Mouse (Mus musculus) stomach, postnatal 0 days (tissue): ENCODE results near the gene Pakap. TPM values are rescaled to one million over a fixed set of nuclear protein-coding genes. Genes with fewer than 3 reads are reported as not detected.

ENCODE experiments used
- ATAC-seq: fragments of 200-750 bp; cut with Nextera tagmentation; 2 replicates; pipeline ENCODE4 v1.8.0; 2017; ENCODE audit not compliant: low FRiP score, low TSS enrichment
- DNase-seq: peaks from one replicate; pipeline ENCODE4 v3.0.0-alpha.2; 2016; ENCODE audit warnings: low spot score
- H3K27ac ChIP-seq: fragments of 300-500 bp; sonication (generic); replicated peaks from 2 replicates; pipeline ENCODE4 v1.5.1; 2014; ENCODE audit warnings: mild to moderate bottlenecking, control low read depth
- H3K27me3 ChIP-seq: fragments of 300-500 bp; sonication (generic); 2 replicates; pipeline ENCODE4 v1.6.1; 2014; ENCODE audit warnings: low read length; ENCODE audit not compliant: control insufficient read depth, insufficient read depth
- H3K36me3 ChIP-seq: fragments of 300-500 bp; sonication (generic); 2 replicates; pipeline ENCODE4 v1.6.1; 2014; ENCODE audit warnings: low read length, mixed read lengths; ENCODE audit not compliant: control insufficient read depth, insufficient read depth
- H3K4me1 ChIP-seq: fragments of 300-500 bp; sonication (generic); replicated peaks from 2 replicates; pipeline ENCODE4 v1.6.1; 2014; ENCODE audit warnings: antibody characterized with exemption; ENCODE audit not compliant: control insufficient read depth, insufficient read depth
- H3K4me2 ChIP-seq: fragments of 300-500 bp; sonication (generic); replicated peaks from 2 replicates; pipeline ENCODE4 v1.6.1; 2014; ENCODE audit warnings: low read depth, mild to moderate bottlenecking, control low read depth, moderate library complexity
- H3K4me3 ChIP-seq: fragments of 300-500 bp; sonication (generic); 2 replicates; pipeline ENCODE4 v1.5.1; 2014; ENCODE audit warnings: low read depth, low read length, control low read depth
- H3K9ac ChIP-seq: fragments of 300-500 bp; sonication (generic); 2 replicates; pipeline ENCODE4 v1.6.1; 2014; ENCODE audit warnings: mild to moderate bottlenecking, low read length, control low read depth, mixed read lengths
- H3K9me3 ChIP-seq: fragments of 300-500 bp; sonication (generic); 2 replicates; pipeline ENCODE4 v1.6.1; 2016; ENCODE audit warnings: low read length; ENCODE audit not compliant: control insufficient read depth
- CTCF ChIP-seq: IDR thresholded peaks from 2 replicates; pipeline ENCODE4 v1.5.1; 2016; ENCODE audit warnings: antibody characterized with exemption, low read depth, mild to moderate bottlenecking, moderate library complexity
- EP300 ChIP-seq: optimal IDR thresholded peaks from 2 replicates; pipeline ENCODE3; 2016; ENCODE audit warnings: antibody characterized with exemption
- WGBS: fragments of 180-500 bp; shearing (Covaris S2); extraction: QIAGEN DNeasy Blood & Tissue Kit; methylation state at CpG from one replicate; pipeline ENCODE4 v1.1.7; 2014; 5-methylcytosine and 5-hydroxymethylcytosine counted together
- polyA plus RNA-seq: library from polyadenylated mRNA; unstranded; fragments of >200 nt; fragmentation: Nextera tagmentation; extraction: Ambion mirVana; gene quantifications from 2 replicates; pipeline ENCODE4 v1.2.1, GENCODE M21; 2015

The Pakap gene
- polyA plus RNA-seq, 1 experiment from 2014 or later = 12.2 TPM

- Histone ChIP-seq H3K4me3 (peak overlapping the region; percentile 45), H3K9ac (peak overlapping the region; percentile 65), H3K36me3 (peaks cover 2% of the 10 kb centered on the region; the same call in 1 of the 2 replicates), H3K27me3 (no peaks in the 10 kb centered on the region), H3K4me1 (peaks cover 6% of the 10 kb centered on the region), H3K9me3 (no peaks in the 10 kb centered on the region), H3K27ac (peak overlapping the region; percentile 91), H3K4me2 (peak overlapping the region; percentile 57)
- 31% methylated on average over 12 of the region's 12 CpGs for WGBS
- no peak for TF ChIP-seq EP300
- no peak for TF ChIP-seq CTCF
- ATAC-seq (no peak), DNase-seq (no peak)
Observed at GRCm38 (mm10) chr4:57845541-57846210, 277.7 kb downstream of the Pakap start.

GRCm38 (mm10) chr4:57846381-57846990 lies 278.5 kb downstream of the Pakap start:
- Histone ChIP-seq H3K4me2 (peak overlapping the region; percentile 57), H3K36me3 (peaks cover 2% of the 10 kb centered on the region; the same call in 1 of the 2 replicates), H3K4me1 (peaks cover 9% of the 10 kb centered on the region), H3K9ac (peak overlapping the region; percentile 65), H3K4me3 (peak overlapping the region; percentile 45), H3K27ac (peak overlapping the region; percentile 91), H3K27me3 (no peaks in the 10 kb centered on the region), H3K9me3 (no peaks in the 10 kb centered on the region)
- peak; percentile 31 for DNase-seq
- no peak for ATAC-seq
- TF ChIP-seq CTCF = no peak
- TF ChIP-seq EP300 = no peak
- 29% methylated on average over 12 of the region's 12 CpGs for WGBS

- Histone ChIP-seq H3K4me2 (peak overlapping the region; percentile 57), H3K4me1 (peaks cover 11% of the 10 kb centered on the region), H3K9me3 (no peaks in the 10 kb centered on the region), H3K9ac (peak overlapping the region; percentile 65), H3K36me3 (peaks cover 2% of the 10 kb centered on the region; the same call in 1 of the 2 replicates), H3K27ac (peak overlapping the region; percentile 91), H3K4me3 (peak overlapping the region; percentile 45), H3K27me3 (no peaks in the 10 kb centered on the region)
- WGBS = 14% methylated on average over 8 of the region's 8 CpGs
- DNase-seq (peak; percentile 36), ATAC-seq (peak; percentile 16; the same call in 1 of the 2 replicates)
- TF ChIP-seq EP300 (no peak), CTCF (no peak)
Observed at GRCm38 (mm10) chr4:57846991-57847422, 279.0 kb downstream of the Pakap start.

GRCm38 (mm10) chr4:57847676-57848075 lies 279.7 kb downstream of the Pakap start:
- no peak for ATAC-seq
- Histone ChIP-seq H3K4me3 (peak overlapping the region; percentile 45; the same call in 1 of the 2 replicates), H3K27me3 (no peaks in the 10 kb centered on the region), H3K4me1 (peaks cover 11% of the 10 kb centered on the region), H3K27ac (peak overlapping the region; percentile 91; the same call in 1 of the 2 replicates), H3K9me3 (no peaks in the 10 kb centered on the region), H3K9ac (no peak overlapping the region; the same call in 1 of the 2 replicates), H3K4me2 (peak overlapping the region; percentile 57), H3K36me3 (peaks cover 2% of the 10 kb centered on the region; the same call in 1 of the 2 replicates)
- DNase-seq = no peak
- no peak for TF ChIP-seq EP300
- no peak for TF ChIP-seq CTCF
- WGBS = 80% methylated on average over 3 of the region's 3 CpGs

GRCm38 (mm10) chr4:57849465-57849864 lies 281.5 kb downstream of the Pakap start:
- no peaks in the 10 kb centered on the region for H3K9me3 ChIP-seq
- H3K36me3 ChIP-seq = peaks cover 2% of the 10 kb centered on the region; the same call in 1 of the 2 replicates
- no peaks in the 10 kb centered on the region for H3K27me3 ChIP-seq
- H3K9ac ChIP-seq = no peak overlapping the region
- no peak overlapping the region for H3K4me2 ChIP-seq
- 72% methylated on average over 6 of the region's 6 CpGs for WGBS
- no peak overlapping the region for H3K4me3 ChIP-seq
- no peak overlapping the region for H3K27ac ChIP-seq
- ATAC-seq = no peak
- DNase-seq = no peak
- TF ChIP-seq EP300 = no peak
- no peak for TF ChIP-seq CTCF
- peaks cover 11% of the 10 kb centered on the region for H3K4me1 ChIP-seq

- Histone ChIP-seq H3K9me3 (no peaks in the 10 kb centered on the region), H3K4me1 (peaks cover 11% of the 10 kb centered on the region), H3K9ac (no peak overlapping the region), H3K27ac (no peak overlapping the region), H3K27me3 (no peaks in the 10 kb centered on the region), H3K36me3 (peaks cover 19% of the 10 kb centered on the region), H3K4me3 (no peak overlapping the region), H3K4me2 (no peak overlapping the region)
- DNase-seq (no peak), ATAC-seq (no peak)
- 77% methylated on average over 1 of the region's 1 CpGs for WGBS
- no peak for TF ChIP-seq CTCF
- no peak for TF ChIP-seq EP300
Observed at GRCm38 (mm10) chr4:57851731-57852130, 283.8 kb downstream of the Pakap start.
